Mouse (Mus musculus): Measurements from ENCODE around the gene Mfap4. TPM values are rescaled to one million over a fixed set of nuclear protein-coding genes. Genes with fewer than 3 reads are reported as not detected.
A peak's percentile ranks its signal among the peaks of the same experiment; 100 is the strongest.

Gene Mfap4
- polyA plus RNA-seq, 1 experiment from 2014 or later: 428 TPM

- WGBS: 40% methylated on average over 9 of the region's 9 CpGs
- Histone ChIP-seq H3K4me2 (ENCODE audit: low read depth, low read length) (0 out of 2 replicates have a peak overlapping the region, but pooled peaks have one; percentile 7), H3K9ac (ENCODE audit: low read depth, low read length) (no peak overlapping the region), H3K9me3 (ENCODE audit: control insufficient read depth, low read length) (no peaks in the 10 kb centered on the region), H3K4me1 (ENCODE audit: control insufficient read depth, insufficient read depth, low read length) (peaks cover 36% of the 10 kb centered on the region), H3K36me3 (ENCODE audit: control insufficient read depth, insufficient read depth, low read length) (no peaks in the 10 kb centered on the region), H3K4me3 (ENCODE audit: low read depth, low read length) (no peak overlapping the region), H3K27ac (replicated peaks; ENCODE audit: low read depth, low read length) (peak overlapping the region; percentile 83), H3K27me3 (replicated peaks; ENCODE audit: control insufficient read depth, insufficient read depth, low read length) (no peaks in the 10 kb centered on the region)
- ATAC-seq (ENCODE audit: low read depth) (peak; percentile 71), DNase-seq (ENCODE audit: low spot score) (peak; percentile 85)
These were observed 36.5 kb upstream of the Mfap4 start for GRCm38 (mm10) chr11:61448599-61449225.

DNA sequence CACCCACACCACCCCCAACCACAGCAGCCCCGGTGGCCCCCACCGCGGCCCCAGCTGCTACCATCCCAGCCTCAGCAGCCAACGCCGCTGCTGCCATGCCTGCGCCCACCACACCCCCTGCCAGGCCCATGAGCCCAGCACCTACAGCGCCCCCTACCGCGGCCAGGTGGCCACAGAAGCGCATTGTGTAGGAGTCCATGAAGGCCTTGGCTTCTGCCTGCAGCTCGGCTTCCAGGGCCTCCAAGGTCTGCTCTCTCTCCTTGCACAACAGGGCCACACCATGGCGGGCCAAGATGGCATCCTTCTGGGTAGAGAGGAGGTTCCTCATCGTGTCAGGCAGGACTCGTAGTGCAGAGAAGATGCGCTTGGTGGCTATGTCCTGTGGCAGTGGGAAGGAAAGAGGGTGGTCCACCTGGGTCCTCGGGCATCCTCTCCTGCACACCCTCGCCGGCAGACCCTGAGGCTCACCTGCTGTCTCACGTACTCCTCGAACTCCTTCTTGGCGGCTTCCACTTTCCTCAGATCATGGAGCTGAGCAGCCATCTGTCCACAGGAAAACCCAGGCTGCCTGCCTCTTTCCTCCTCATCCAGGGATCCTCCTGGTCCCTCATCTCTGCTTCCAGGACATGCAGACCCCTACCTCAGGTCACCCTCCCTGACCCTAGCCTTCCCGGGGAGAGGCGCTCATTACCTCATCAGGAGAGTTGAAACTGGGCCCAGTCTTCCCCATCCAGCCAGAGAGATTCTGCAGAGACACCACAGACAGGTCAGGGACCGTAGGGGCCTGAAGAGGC is 35.5 kb upstream of the Mfap4 start:
- ATAC-seq (ENCODE audit: low read depth): no peak
- WGBS: 84% methylated on average over 21 of the region's 24 CpGs
- DNase-seq (ENCODE audit: low spot score): no peak
- H3K27ac ChIP-seq (replicated peaks; ENCODE audit: low read depth, low read length): peak overlapping the region; percentile 83
- H3K4me2 ChIP-seq (ENCODE audit: low read depth, low read length): no peak overlapping the region
- 0 out of 2 replicates have a peak overlapping the region, but pooled peaks have one; percentile 4 for H3K9ac ChIP-seq (ENCODE audit: low read depth, low read length)
- H3K4me3 ChIP-seq (ENCODE audit: low read depth, low read length): no peak overlapping the region
- no peaks in the 10 kb centered on the region for H3K27me3 ChIP-seq (replicated peaks; ENCODE audit: control insufficient read depth, insufficient read depth, low read length)
- no peaks in the 10 kb centered on the region for H3K9me3 ChIP-seq (ENCODE audit: control insufficient read depth, low read length)
- no peaks in the 10 kb centered on the region for H3K36me3 ChIP-seq (ENCODE audit: control insufficient read depth, insufficient read depth, low read length)
- H3K4me1 ChIP-seq (ENCODE audit: control insufficient read depth, insufficient read depth, low read length): peaks cover 41% of the 10 kb centered on the region

DNA sequence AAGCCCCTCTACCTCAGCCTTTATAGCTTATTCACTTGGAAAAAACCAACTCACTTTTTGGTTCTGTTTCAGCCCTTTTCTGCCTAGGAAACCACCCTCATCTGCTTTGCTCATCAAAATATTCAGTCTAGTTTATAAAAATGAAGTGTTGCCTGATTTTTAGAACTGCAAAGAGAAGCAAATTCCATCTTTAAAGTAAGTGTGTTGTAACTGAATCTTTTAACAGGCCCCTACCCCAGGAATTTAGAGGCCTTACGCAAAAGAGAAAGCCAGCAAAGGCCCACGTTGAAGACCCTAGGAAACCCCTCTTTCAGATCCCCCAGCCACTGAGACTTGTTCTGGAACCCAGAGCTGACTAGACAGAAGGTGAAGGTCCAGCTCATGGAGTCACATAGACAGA is 21.2 kb upstream of the Mfap4 start:
- H3K4me1 ChIP-seq (ENCODE audit: control insufficient read depth, insufficient read depth, low read length): no peaks in the 10 kb centered on the region; the same call in 1 of the 2 replicates
- no peak overlapping the region for H3K27ac ChIP-seq (replicated peaks; ENCODE audit: low read depth, low read length)
- 46% methylated on average over 2 of the region's 2 CpGs for WGBS
- no peaks in the 10 kb centered on the region for H3K36me3 ChIP-seq (ENCODE audit: control insufficient read depth, insufficient read depth, low read length)
- H3K4me3 ChIP-seq (ENCODE audit: low read depth, low read length): no peak overlapping the region
- ATAC-seq (ENCODE audit: low read depth): no peak
- no peak overlapping the region for H3K4me2 ChIP-seq (ENCODE audit: low read depth, low read length)
- no peaks in the 10 kb centered on the region for H3K27me3 ChIP-seq (replicated peaks; ENCODE audit: control insufficient read depth, insufficient read depth, low read length)
- 0 out of 2 replicates have a peak, but pooled peaks cover 3% of the 10 kb centered on the region for H3K9me3 ChIP-seq (ENCODE audit: control insufficient read depth, low read length)
- DNase-seq (ENCODE audit: low spot score): no peak
- no peak overlapping the region for H3K9ac ChIP-seq (ENCODE audit: low read depth, low read length)

DNA sequence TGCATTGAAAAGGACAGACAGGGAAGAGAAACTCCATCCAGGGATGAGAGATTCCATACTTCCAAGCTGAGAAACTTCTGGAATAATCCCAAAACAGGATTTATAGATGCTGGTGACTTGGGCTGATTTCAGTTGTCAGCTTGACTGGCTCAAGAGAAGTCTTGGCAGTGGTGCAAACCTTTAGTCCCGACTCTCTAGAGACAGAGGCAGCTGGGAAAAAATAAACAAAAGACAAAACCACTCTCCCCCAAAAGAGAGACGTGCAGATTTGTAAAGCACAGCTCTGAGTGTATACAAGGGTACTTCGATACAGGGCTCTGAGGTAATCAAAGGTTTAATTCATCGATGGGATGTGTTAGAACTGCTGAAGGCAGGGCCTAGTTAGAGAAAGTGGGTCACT is 19.8 kb upstream of the Mfap4 start:
- Histone ChIP-seq H3K36me3 (ENCODE audit: control insufficient read depth, insufficient read depth, low read length) (no peaks in the 10 kb centered on the region), H3K4me1 (ENCODE audit: control insufficient read depth, insufficient read depth, low read length) (no peaks in the 10 kb centered on the region; the same call in 1 of the 2 replicates), H3K9ac (ENCODE audit: low read depth, low read length) (no peak overlapping the region), H3K9me3 (ENCODE audit: control insufficient read depth, low read length) (0 out of 2 replicates have a peak, but pooled peaks cover 3% of the 10 kb centered on the region), H3K27me3 (replicated peaks; ENCODE audit: control insufficient read depth, insufficient read depth, low read length) (no peaks in the 10 kb centered on the region), H3K4me3 (ENCODE audit: low read depth, low read length) (no peak overlapping the region), H3K4me2 (ENCODE audit: low read depth, low read length) (no peak overlapping the region), H3K27ac (replicated peaks; ENCODE audit: low read depth, low read length) (no peak overlapping the region)
- ATAC-seq (ENCODE audit: low read depth) (no peak), DNase-seq (ENCODE audit: low spot score) (peak; percentile 63)
- WGBS: 45% methylated on average over 4 of the region's 4 CpGs

DNA sequence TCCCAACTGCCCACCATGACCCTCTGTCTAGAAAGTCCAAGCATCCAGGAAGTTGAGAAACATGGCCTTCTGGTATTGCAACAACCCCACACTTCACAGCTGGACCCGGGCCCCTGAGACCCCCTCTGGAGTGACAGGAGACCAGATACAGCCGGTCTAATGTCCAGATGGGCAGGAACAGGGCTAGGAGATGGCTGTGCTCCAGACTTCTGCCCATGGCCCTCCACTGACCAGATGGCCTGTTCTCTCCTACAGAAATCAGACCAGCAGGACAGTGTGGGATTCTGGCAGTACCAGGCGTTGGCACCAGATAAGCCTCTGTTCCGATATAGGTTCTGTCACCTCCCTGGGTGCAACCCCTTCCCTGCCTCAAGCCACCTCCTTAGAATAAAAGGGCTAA is 16.7 kb upstream of the Mfap4 start:
- Histone ChIP-seq H3K4me3 (ENCODE audit: low read depth, low read length) (no peak overlapping the region), H3K4me2 (ENCODE audit: low read depth, low read length) (no peak overlapping the region), H3K9me3 (ENCODE audit: control insufficient read depth, low read length) (0 out of 2 replicates have a peak, but pooled peaks cover 3% of the 10 kb centered on the region), H3K27ac (replicated peaks; ENCODE audit: low read depth, low read length) (no peak overlapping the region), H3K9ac (ENCODE audit: low read depth, low read length) (no peak overlapping the region), H3K4me1 (ENCODE audit: control insufficient read depth, insufficient read depth, low read length) (no peaks in the 10 kb centered on the region; the same call in none of the 2 replicates), H3K27me3 (replicated peaks; ENCODE audit: control insufficient read depth, insufficient read depth, low read length) (no peaks in the 10 kb centered on the region), H3K36me3 (ENCODE audit: control insufficient read depth, insufficient read depth, low read length) (no peaks in the 10 kb centered on the region)
- ATAC-seq (ENCODE audit: low read depth) (no peak), DNase-seq (ENCODE audit: low spot score) (no peak)
- 79% methylated on average over 4 of the region's 4 CpGs for WGBS

DNA sequence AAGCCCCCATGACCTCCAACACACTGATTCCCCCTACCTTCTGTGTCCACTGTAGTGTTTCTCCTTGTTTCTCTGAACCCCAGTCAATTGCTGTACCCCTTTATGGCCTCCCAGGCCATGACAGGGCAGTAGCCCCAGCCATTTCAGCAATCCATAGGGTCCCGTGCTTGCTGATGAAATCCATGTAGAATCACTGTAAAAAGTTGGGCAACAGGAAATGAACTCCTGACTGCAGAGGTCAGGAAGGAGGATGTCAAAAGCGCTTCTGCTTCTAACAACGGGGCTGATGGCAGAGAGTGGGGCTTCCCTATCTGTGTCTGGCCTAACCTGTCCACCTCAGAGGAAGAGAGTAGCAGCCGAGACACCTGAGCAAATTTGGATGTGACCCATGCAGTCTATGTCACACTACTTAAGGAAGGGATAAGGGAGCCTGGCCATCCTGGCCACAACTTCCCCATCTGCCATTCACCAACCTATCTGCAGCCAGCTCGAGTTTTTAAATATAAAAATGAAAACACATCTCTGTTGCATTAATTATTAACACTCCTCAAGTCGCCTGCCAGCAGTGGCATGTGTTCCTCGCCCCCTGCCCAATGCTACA is 15.8 kb upstream of the Mfap4 start:
- H3K27ac ChIP-seq (replicated peaks; ENCODE audit: low read depth, low read length): no peak overlapping the region
- ATAC-seq (ENCODE audit: low read depth) (no peak), DNase-seq (ENCODE audit: low spot score) (no peak)
- no peak overlapping the region for H3K9ac ChIP-seq (ENCODE audit: low read depth, low read length)
- H3K36me3 ChIP-seq (ENCODE audit: control insufficient read depth, insufficient read depth, low read length): no peaks in the 10 kb centered on the region
- H3K9me3 ChIP-seq (ENCODE audit: control insufficient read depth, low read length): 0 out of 2 replicates have a peak, but pooled peaks cover 3% of the 10 kb centered on the region
- no peak overlapping the region for H3K4me3 ChIP-seq (ENCODE audit: low read depth, low read length)
- 56% methylated on average over 7 of the region's 7 CpGs for WGBS
- H3K27me3 ChIP-seq (replicated peaks; ENCODE audit: control insufficient read depth, insufficient read depth, low read length): no peaks in the 10 kb centered on the region
- H3K4me1 ChIP-seq (ENCODE audit: control insufficient read depth, insufficient read depth, low read length): no peaks in the 10 kb centered on the region; the same call in none of the 2 replicates
- no peak overlapping the region for H3K4me2 ChIP-seq (ENCODE audit: low read depth, low read length)

GRCm38 (mm10) chr11:61470880-61471279 is 14.4 kb upstream of the Mfap4 start:
- H3K9me3 ChIP-seq (ENCODE audit: control insufficient read depth, low read length): 0 out of 2 replicates have a peak, but pooled peaks cover 3% of the 10 kb centered on the region
- no peaks in the 10 kb centered on the region for H3K27me3 ChIP-seq (replicated peaks; ENCODE audit: control insufficient read depth, insufficient read depth, low read length)
- no peaks in the 10 kb centered on the region; the same call in none of the 2 replicates for H3K4me1 ChIP-seq (ENCODE audit: control insufficient read depth, insufficient read depth, low read length)
- no peak overlapping the region for H3K27ac ChIP-seq (replicated peaks; ENCODE audit: low read depth, low read length)
- DNase-seq (ENCODE audit: low spot score) (no peak), ATAC-seq (ENCODE audit: low read depth) (no peak)
- H3K9ac ChIP-seq (ENCODE audit: low read depth, low read length): no peak overlapping the region
- H3K4me2 ChIP-seq (ENCODE audit: low read depth, low read length): no peak overlapping the region
- H3K36me3 ChIP-seq (ENCODE audit: control insufficient read depth, insufficient read depth, low read length): no peaks in the 10 kb centered on the region
- no peak overlapping the region for H3K4me3 ChIP-seq (ENCODE audit: low read depth, low read length)

DNA sequence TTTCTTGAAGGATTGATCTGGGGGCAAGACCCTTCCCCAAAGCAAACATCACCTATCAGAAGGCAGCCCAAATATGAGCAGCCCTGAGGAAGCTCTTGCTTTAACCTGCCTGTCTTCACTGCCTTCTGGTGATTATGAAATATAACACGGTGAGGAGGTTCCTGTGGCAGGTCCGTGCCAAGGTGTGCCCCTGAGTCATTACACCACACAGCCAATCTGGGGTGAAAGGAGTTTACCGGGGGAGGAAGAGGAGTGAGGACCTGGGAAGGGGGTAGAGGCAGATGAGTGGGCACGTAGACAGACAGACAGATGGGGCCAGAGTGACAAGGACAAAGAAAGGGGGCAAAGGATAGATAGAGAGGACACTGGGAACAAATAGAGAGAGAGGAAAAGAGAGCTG is 11.6 kb upstream of the Mfap4 start:
- Histone ChIP-seq H3K4me1 (ENCODE audit: control insufficient read depth, insufficient read depth, low read length) (peaks cover 10% of the 10 kb centered on the region), H3K9me3 (ENCODE audit: control insufficient read depth, low read length) (no peaks in the 10 kb centered on the region), H3K27ac (replicated peaks; ENCODE audit: low read depth, low read length) (no peak overlapping the region), H3K4me2 (ENCODE audit: low read depth, low read length) (no peak overlapping the region), H3K36me3 (ENCODE audit: control insufficient read depth, insufficient read depth, low read length) (no peaks in the 10 kb centered on the region), H3K9ac (ENCODE audit: low read depth, low read length) (no peak overlapping the region), H3K27me3 (replicated peaks; ENCODE audit: control insufficient read depth, insufficient read depth, low read length) (no peaks in the 10 kb centered on the region), H3K4me3 (ENCODE audit: low read depth, low read length) (no peak overlapping the region)
- DNase-seq (ENCODE audit: low spot score) (no peak), ATAC-seq (ENCODE audit: low read depth) (no peak)
- 55% methylated on average over 4 of the region's 4 CpGs for WGBS
